Mouse (Mus musculus): ENCODE measurements around the gene Gm9887.
"Not testable (repeated sequence)": the region's sequence is repeated elsewhere in the genome, so short reads cannot be mapped to it uniquely, and the experiment has no call there.

Gm9887 gene

GRCm38 (mm10) chr12:69385542-69386280 is 13.5 kb upstream of the Gm9887 start:
- no peak for DNase-seq

- no peak for DNase-seq
Observed at GRCm38 (mm10) chr12:69384606-69385005, 12.3 kb upstream of the Gm9887 start.

GRCm38 (mm10) chr12:69382880-69383279 is 10.6 kb upstream of the Gm9887 start:
- no peak for DNase-seq

- no peak for DNase-seq
Observed at GRCm38 (mm10) chr12:69378558-69379454, 6.5 kb upstream of the Gm9887 start.

GRCm38 (mm10) chr12:69377636-69378035 is 5.4 kb upstream of the Gm9887 start:
- DNase-seq: not testable (repeated sequence)

GRCm38 (mm10) chr12:69377188-69377587 is 4.9 kb upstream of the Gm9887 start:
- DNase-seq: no peak

GRCm38 (mm10) chr12:69376132-69376531 is 3.9 kb upstream of the Gm9887 start:
- no peak for DNase-seq

GRCm38 (mm10) chr12:69373850-69374766 is 1.9 kb upstream of the Gm9887 start:
- peak; percentile 43 for DNase-seq

GRCm38 (mm10) chr12:69372731-69373331 is 573 bp upstream of the Gm9887 start:
- DNase-seq: peak; percentile 51

- DNase-seq: peak; percentile 82
Observed at GRCm38 (mm10) chr12:69371421-69371853, 821 bp downstream of the Gm9887 start.

- no peak for DNase-seq
Observed at GRCm38 (mm10) chr12:69370936-69371335, 1.3 kb downstream of the Gm9887 start.

- DNase-seq: no peak
Observed at GRCm38 (mm10) chr12:69367557-69367956, 4.7 kb downstream of the Gm9887 start.

GRCm38 (mm10) chr12:69366424-69366823 is 5.8 kb downstream of the Gm9887 start:
- DNase-seq: no peak

GRCm38 (mm10) chr12:69365757-69366156 is 6.5 kb downstream of the Gm9887 start:
- no peak for DNase-seq

- peak; percentile 93 for DNase-seq
Observed at GRCm38 (mm10) chr12:69363899-69364762, 8.1 kb downstream of the Gm9887 start.

- DNase-seq: not testable (repeated sequence)
Observed at GRCm38 (mm10) chr12:69363110-69363509, 9.1 kb downstream of the Gm9887 start.

- DNase-seq: peak; percentile 64
Observed at GRCm38 (mm10) chr12:69362388-69362787, 9.9 kb downstream of the Gm9887 start.

- no peak for DNase-seq
Observed at GRCm38 (mm10) chr12:69361919-69362318, 10.3 kb downstream of the Gm9887 start.

GRCm38 (mm10) chr12:69360997-69361899 is 11.0 kb downstream of the Gm9887 start:
- DNase-seq: peak; percentile 99

- DNase-seq: peak; percentile 42
Observed at GRCm38 (mm10) chr12:69360655-69360996, 11.6 kb downstream of the Gm9887 start.

All from liver (tissue).